Mouse (Mus musculus) CH12.LX (cell line): Measurements from ENCODE around the gene Ormdl2. TPM values are rescaled to one million over a fixed set of nuclear protein-coding genes. Genes with fewer than 3 reads are reported as not detected.
A peak's percentile ranks its signal among the peaks of the same experiment; 100 is the strongest.

Experiments used
- DNase-seq: peaks from one replicate; pipeline ENCODE4 v3.0.0-alpha.2; 2013; ENCODE audit errors: extremely low read depth
- H3K27ac ChIP-seq: 2 replicates; pipeline ENCODE4 v1.5.1; 2012; ENCODE audit warnings: low read depth, mild to moderate bottlenecking, control low read depth, moderate library complexity; ENCODE audit not compliant: insufficient read depth
- H3K27me3 ChIP-seq: replicated peaks from 2 replicates; pipeline ENCODE3; 2012; ENCODE audit warnings: inconsistent platforms
- H3K36me3 ChIP-seq, 2 experiments: replicated peaks in 1 of 2; 2 replicates each; pipeline versions ENCODE3 to v1.6.1; 2012; ENCODE audit warnings: inconsistent platforms in 1 of 2, low read length in 1 of 2, mild to moderate bottlenecking in 1 of 2, mixed read lengths in 1 of 2, moderate library complexity in 1 of 2; ENCODE audit not compliant: control insufficient read depth in 1 of 2, insufficient read depth in 1 of 2
- H3K4me1 ChIP-seq, 2 experiments: 2 replicates each; pipeline ENCODE4 v1.6.1; 2012; ENCODE audit warnings: inconsistent platforms in 1 of 2, moderate library complexity in 1 of 2; ENCODE audit not compliant: insufficient read depth in 2 of 2, control insufficient read depth in 1 of 2
- H3K4me2 ChIP-seq: 2 replicates; pipeline ENCODE4 v1.6.1; 2012; ENCODE audit warnings: low read depth, mild to moderate bottlenecking, control low read depth; ENCODE audit not compliant: poor library complexity, insufficient read depth, severe bottlenecking
- H3K4me3 ChIP-seq, 3 experiments: fragments of 150-350 bp in 1 of 3; sonication (generic) in 1 of 3; replicated peaks in 1 of 3; 2 replicates each; pipeline versions ENCODE3 to v1.5.1; 2011 to 2012; ENCODE audit warnings: low read depth in 2 of 3, low read length in 2 of 3, mild to moderate bottlenecking in 2 of 3, moderate library complexity in 2 of 3, control low read depth in 1 of 3, improper control_type of control experiment in 1 of 3, inconsistent platforms in 1 of 3, mixed read lengths in 1 of 3; ENCODE audit not compliant: poor library complexity in 1 of 3
- H3K79me2 ChIP-seq: replicated peaks from 2 replicates; pipeline ENCODE4 v1.6.1; 2012; ENCODE audit warnings: mild to moderate bottlenecking, moderate library complexity; ENCODE audit not compliant: control insufficient read depth, poor library complexity, insufficient read depth, severe bottlenecking; ENCODE audit errors: extremely low read depth
- H3K9ac ChIP-seq: 2 replicates; pipeline ENCODE4 v1.6.1; 2012; ENCODE audit warnings: low read depth, mild to moderate bottlenecking, control low read depth, moderate library complexity; ENCODE audit not compliant: insufficient read depth
- H3K9me3 ChIP-seq: replicated peaks from 2 replicates; pipeline ENCODE3; 2012; ENCODE audit warnings: low read length, inconsistent platforms, mixed read lengths
- CHD2 ChIP-seq: IDR thresholded peaks from 2 replicates; pipeline ENCODE4 v1.6.1; 2011; ENCODE audit warnings: low read length, improper control_type of control experiment
- E2F4 ChIP-seq: IDR thresholded peaks from 2 replicates; pipeline ENCODE4 v1.6.1; 2011; ENCODE audit warnings: low read depth, low read length, improper control_type of control experiment; ENCODE audit not compliant: insufficient replicate concordance
- EP300 ChIP-seq: IDR thresholded peaks from 2 replicates; pipeline ENCODE4 v1.6.1; 2011; ENCODE audit warnings: low read length, improper control_type of control experiment
- ETS1 ChIP-seq: conservative IDR thresholded peaks from 2 replicates; pipeline ENCODE4 v1.6.1; 2012; ENCODE audit warnings: low read depth, mild to moderate bottlenecking, inconsistent platforms, low read length, improper control_type of control experiment, moderate library complexity
- IRF4 ChIP-seq: IDR thresholded peaks from 2 replicates; pipeline ENCODE4 v1.6.1; 2014; ENCODE audit warnings: low read depth, mild to moderate bottlenecking, inconsistent platforms, low read length, improper control_type of control experiment
- KAT2A ChIP-seq: IDR thresholded peaks from 2 replicates; pipeline ENCODE4 v1.6.1; 2012; ENCODE audit warnings: low read length, improper control_type of control experiment, inconsistent platforms; ENCODE audit not compliant: insufficient replicate concordance
- MAX ChIP-seq: IDR thresholded peaks from 2 replicates; pipeline ENCODE4 v1.6.1; 2011; ENCODE audit warnings: low read length, improper control_type of control experiment
- MAZ ChIP-seq: IDR thresholded peaks from 2 replicates; pipeline ENCODE4 v1.6.1; 2012; ENCODE audit warnings: low read depth, mild to moderate bottlenecking, inconsistent platforms, low read length, improper control_type of control experiment, moderate library complexity
- POLR2A ChIP-seq: IDR thresholded peaks from 2 replicates; pipeline ENCODE4 v1.6.1; 2011; ENCODE audit warnings: low read depth, mild to moderate bottlenecking, improper control_type of control experiment, low read length
- SMC3 ChIP-seq: IDR thresholded peaks from 2 replicates; pipeline ENCODE4 v1.6.1; 2011; ENCODE audit warnings: low read depth, low read length, improper control_type of control experiment
- UBTF ChIP-seq: IDR thresholded peaks from 2 replicates; pipeline ENCODE4 v1.6.1; 2012; ENCODE audit warnings: low read depth, mild to moderate bottlenecking, inconsistent platforms, low read length, improper control_type of control experiment, moderate library complexity
- USF2 ChIP-seq: conservative IDR thresholded peaks from 2 replicates; pipeline ENCODE4 v1.6.1; 2011; ENCODE audit warnings: low read depth, low read length, improper control_type of control experiment
- ZKSCAN1 ChIP-seq: IDR thresholded peaks from 2 replicates; pipeline ENCODE4 v1.6.1; 2012; ENCODE audit warnings: low read depth, inconsistent platforms, low read length, improper control_type of control experiment, borderline replicate concordance
- ZNF384 ChIP-seq: IDR thresholded peaks from 2 replicates; pipeline ENCODE4 v1.6.1; 2012; ENCODE audit warnings: low read depth, low read length, improper control_type of control experiment, inconsistent platforms
- dilution Hi-C: fragments of 300-500 bp; cut with MboI; formaldehyde crosslinking; loops from 2 replicates; pipeline ENCODE4 v1.14.3; 2020; ENCODE audit warnings: low sequenced_read_pairs; ENCODE audit not compliant: extremely low pct_unique_long_range_greater_than_20kb, extremely low pct_ligation_motif_present
- in situ Hi-C: fragments of 300-500 bp; cut with MboI; formaldehyde crosslinking; loops from 3 replicates; pipeline ENCODE4 v1.14.3; 2019; ENCODE audit warnings: low sequenced_read_pairs, low pct_ligation_motif_present, low pct_unique_long_range_greater_than_20kb, mixed read lengths
- polyA plus RNA-seq: library from polyadenylated mRNA; unstranded; fragments of >175 nt; gene quantifications from 2 replicates; pipeline ENCODE4 v1.2.1, GENCODE M21; 2012; ENCODE audit warnings: low read depth; ENCODE audit not compliant: insufficient read length
- total RNA-seq, 2 experiments: library from RNA; depleted of rRNA; stranded (reverse); fragments of 300-350 nt in 1 of 2; fragments of >200 nt in 1 of 2; gene quantifications; 2 replicates each; pipeline ENCODE4 v1.2.3; 2012 to 2014

Gene Ormdl2
- total and polyA plus RNA-seq, 3 experiments = 56.1 to 116 (median 65.8) TPM

DNA sequence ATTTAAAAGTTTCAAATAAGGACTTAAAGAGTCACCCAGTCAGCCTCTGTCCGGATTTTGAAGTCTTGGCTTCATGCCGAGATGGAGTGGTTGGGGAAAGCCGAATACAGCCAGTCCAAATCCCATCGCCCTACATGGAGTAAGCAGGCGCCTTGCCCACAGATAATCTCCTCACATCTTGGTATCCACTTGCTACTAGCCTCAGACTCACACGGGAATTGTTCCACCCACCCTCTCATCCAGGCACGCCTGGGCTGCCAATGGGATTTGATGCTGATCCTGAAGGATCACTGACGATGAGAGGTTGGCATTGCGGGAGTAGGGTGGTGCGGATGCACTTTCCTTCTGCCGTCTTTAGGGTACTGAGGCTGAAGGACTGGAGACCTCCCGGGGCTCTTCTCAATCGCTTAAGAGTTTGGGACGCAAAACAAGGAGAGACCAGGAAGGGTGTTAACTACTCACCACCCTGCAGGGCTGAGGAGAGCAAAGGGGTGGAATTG is 17.6 kb downstream of the Ormdl2 start, which contains the start of gene Dnajc14:
TSS of gene Dnajc14 (plus strand) at position 292 of the 500 bp plus-strand sequence.
- H3K27me3 ChIP-seq = no peaks in the 10 kb centered on the region
- DNase-seq = no peak
- peaks cover 6 to 31% of the 10 kb centered on the region in 2 experiments for H3K36me3 ChIP-seq
- H3K4me1 ChIP-seq = peaks cover 13 to 22% of the 10 kb centered on the region in 2 experiments
- H3K9me3 ChIP-seq = no peaks in the 10 kb centered on the region
- H3K4me2 ChIP-seq = peak within 1 kb of the TSS; percentile 63
- dilution Hi-C loops = no loop called here
- peak within 1 kb of the TSS; percentile 72 to 94 (median 86) for H3K4me3 ChIP-seq
- TF ChIP-seq KAT2A = no peak
- no peak for TF ChIP-seq E2F4
- TF ChIP-seq CHD2 = no peak
- TF ChIP-seq UBTF = no peak
- no peak for TF ChIP-seq USF2
- TF ChIP-seq MAX = no peak
- TF ChIP-seq ZKSCAN1 = no peak
- no peak for TF ChIP-seq IRF4
- TF ChIP-seq, all 38 proteins: peak for 0
- in situ Hi-C loops = no loop called here
- Histone ChIP-seq H3K27ac (peak within 1 kb of the TSS; percentile 87), H3K79me2 (peaks cover 29% of the 10 kb centered on the region), H3K9ac (peak within 1 kb of the TSS; percentile 55)

DNA sequence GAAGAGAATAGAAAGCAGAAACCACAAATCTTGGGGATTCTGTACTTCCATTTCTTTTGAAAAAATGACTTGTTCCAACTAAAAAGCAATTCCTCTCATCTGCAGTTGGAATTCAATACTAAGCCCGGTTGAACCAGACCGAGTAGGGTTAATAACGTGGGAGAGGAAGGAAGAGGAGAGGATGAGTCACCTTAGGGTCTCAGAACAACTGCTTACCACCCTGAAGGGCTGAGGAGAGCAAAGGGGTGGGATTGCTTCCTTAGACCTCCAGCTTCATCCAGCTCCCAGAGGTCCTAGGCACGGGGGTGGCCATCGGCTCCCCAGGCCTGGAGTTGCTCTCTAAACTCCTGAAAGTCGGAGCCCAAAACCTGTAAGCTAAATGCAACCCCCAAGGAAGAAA is 18.1 kb downstream of the Ormdl2 start:
- dilution Hi-C loops (no loop called here), in situ Hi-C loops (no loop called here)
- peaks cover 2 to 29% of the 10 kb centered on the region in 2 experiments for H3K36me3 ChIP-seq
- H3K9me3 ChIP-seq = no peaks in the 10 kb centered on the region
- no peak for TF ChIP-seq ZKSCAN1
- TF ChIP-seq MAZ = no peak
- no peak for TF ChIP-seq ETS1
- TF ChIP-seq ZNF384 = no peak
- no peak for TF ChIP-seq E2F4
- TF ChIP-seq, all 38 proteins: peak for 0
- no peak for DNase-seq
- H3K9ac ChIP-seq = no peak overlapping the region
- H3K4me1 ChIP-seq = peaks cover 8 to 18% of the 10 kb centered on the region in 2 experiments
- no peak overlapping the region for H3K27ac ChIP-seq
- no peak overlapping the region for H3K4me2 ChIP-seq
- no peak overlapping the region for H3K4me3 ChIP-seq
- H3K79me2 ChIP-seq = peaks cover 25% of the 10 kb centered on the region
- no peaks in the 10 kb centered on the region for H3K27me3 ChIP-seq

DNA sequence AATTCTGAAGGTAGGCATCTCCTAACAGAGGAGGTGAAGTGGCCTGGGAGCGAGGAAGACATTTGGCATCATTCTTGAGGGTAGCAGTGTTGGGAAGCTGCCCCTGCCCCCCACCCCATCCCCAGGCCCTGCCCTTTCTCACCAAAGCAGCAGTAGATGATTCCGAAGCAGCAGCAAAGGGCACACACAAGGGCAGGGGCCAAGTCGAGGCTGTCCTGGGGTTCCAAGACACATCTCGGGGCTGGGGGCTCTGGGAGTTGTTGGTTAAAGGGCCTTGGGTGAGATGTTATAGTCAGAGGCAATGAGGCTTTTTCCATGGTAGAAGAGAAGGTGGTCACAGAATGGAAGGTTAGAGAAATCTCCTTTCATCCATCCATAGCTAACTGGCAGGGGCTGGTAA is 18.5 kb downstream of the Ormdl2 start:
- Histone ChIP-seq H3K9ac (no peak overlapping the region), H3K9me3 (no peaks in the 10 kb centered on the region), H3K4me2 (no peak overlapping the region), H3K4me1 (peaks cover 7 to 15% of the 10 kb centered on the region in 2 experiments)
- no peak for TF ChIP-seq CHD2
- no peak for TF ChIP-seq POLR2A
- TF ChIP-seq ETS1 = no peak
- TF ChIP-seq SMC3 = no peak
- no peak for TF ChIP-seq EP300
- TF ChIP-seq IRF4 = no peak
- TF ChIP-seq, all 38 proteins: peak for 0
- H3K79me2 ChIP-seq = peaks cover 22% of the 10 kb centered on the region
- in situ Hi-C loops (no loop called here), dilution Hi-C loops (no loop called here)
- no peak overlapping the region for H3K4me3 ChIP-seq
- peaks cover 0 to 28% of the 10 kb centered on the region in 2 experiments for H3K36me3 ChIP-seq
- no peak for DNase-seq
- no peaks in the 10 kb centered on the region for H3K27me3 ChIP-seq
- H3K27ac ChIP-seq = no peak overlapping the region
